Mouse (Mus musculus) myocyte (in vitro differentiated cells): ENCODE measurements around the gene Parn.

ENCODE experiments used
- MAX ChIP-seq: IDR thresholded peaks from one replicate; pipeline ENCODE4 v1.6.1; 2011; ENCODE audit warnings: low read depth, mild to moderate bottlenecking, control low read depth
- MYOG ChIP-seq, 3 experiments: IDR thresholded peaks; one replicate each; pipeline ENCODE4 v1.6.1; 2011; ENCODE audit warnings: control low read depth in 2 of 3, low read depth in 2 of 3, mild to moderate bottlenecking in 2 of 3; ENCODE audit not compliant: insufficient read length in 2 of 3, control insufficient read depth in 1 of 3, insufficient read depth in 1 of 3
- POLR2A ChIP-seq: IDR thresholded peaks from one replicate; pipeline ENCODE4 v1.6.1; 2011; ENCODE audit warnings: low read depth, mild to moderate bottlenecking, control low read depth, moderate library complexity; ENCODE audit not compliant: insufficient read length

GRCm38 (mm10) chr16:13550667-13551066 is 117.3 kb downstream of the Parn start:
- TF ChIP-seq POLR2A (no peak), MAX (no peak), MYOG (IDR thresholded peaks at IDR 0.05; ENCODE audit: control insufficient read depth in 1 of 3, insufficient read depth in 1 of 3, insufficient read length in 2 of 3, low read depth in 2 of 3) (no peak)
